Mouse (Mus musculus) spleen, adult 2 months (tissue): ENCODE data around the gene Cryab.

Experiments
- CTCF ChIP-seq: fragments of 200-500 bp; IDR thresholded peaks from 2 replicates; pipeline ENCODE4 v1.5.1; 2011; ENCODE audit warnings: mild to moderate bottlenecking, inconsistent platforms; ENCODE audit not compliant: insufficient read depth, insufficient read length, insufficient replicate concordance; ENCODE audit errors: extremely low read depth
- POLR2A ChIP-seq: fragments of 200-500 bp; IDR thresholded peaks from 2 replicates; pipeline ENCODE4 v1.6.1; 2011; ENCODE audit warnings: low read depth, low read length, inconsistent platforms

DNA sequence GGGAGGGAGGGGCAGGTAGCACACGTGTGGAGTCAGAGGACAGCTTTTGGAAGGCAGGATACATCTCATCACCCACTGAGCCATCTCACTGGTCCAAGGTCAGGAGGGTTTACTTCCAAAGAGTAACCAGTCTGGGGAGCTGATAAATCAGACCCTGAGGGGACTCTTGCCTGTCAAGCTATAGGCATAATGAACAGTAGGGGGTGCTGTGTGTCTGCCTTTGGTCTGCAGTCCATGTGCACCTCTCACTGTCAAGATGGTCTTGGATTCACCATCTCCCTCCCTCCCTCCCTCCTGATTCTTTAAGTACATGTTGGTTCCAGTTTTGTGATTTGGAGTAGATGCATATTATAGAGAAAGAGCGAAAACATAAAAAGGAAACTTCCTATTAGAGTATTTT, 49.9 kb downstream of the Cryab start:
- TF ChIP-seq POLR2A: no peak
- TF ChIP-seq CTCF: peak; percentile 69; the same call in 1 of the 2 replicates
